Mouse (Mus musculus): ENCODE measurements around the gene Mterf4. TPM values are rescaled to one million over a fixed set of nuclear protein-coding genes. Genes with fewer than 3 reads are reported as not detected.

Mterf4 gene
- total and polyA plus RNA-seq, 3 experiments, result 9.0 to 28.7 (median 25.8) TPM

DNA sequence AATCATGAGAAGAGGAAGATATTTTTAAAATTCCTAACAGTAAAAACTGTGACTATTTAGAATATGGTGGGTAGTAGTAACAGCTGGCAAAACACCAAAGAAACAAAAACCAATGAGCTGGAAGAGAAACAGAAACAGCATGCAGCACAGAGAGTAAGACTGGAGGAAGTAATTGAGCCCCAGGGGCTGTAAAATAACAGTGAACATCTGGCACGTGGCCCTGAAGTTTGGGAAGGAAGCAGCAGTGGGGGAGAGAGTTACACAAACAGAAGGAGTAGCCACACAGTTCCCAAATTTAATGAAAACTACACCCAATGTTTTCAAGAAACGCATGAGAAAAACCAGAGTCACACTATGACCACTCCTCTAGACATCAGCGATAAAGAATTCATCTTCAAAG is 38.5 kb downstream of the Mterf4 start:
- DNase-seq, result no peak

DNA sequence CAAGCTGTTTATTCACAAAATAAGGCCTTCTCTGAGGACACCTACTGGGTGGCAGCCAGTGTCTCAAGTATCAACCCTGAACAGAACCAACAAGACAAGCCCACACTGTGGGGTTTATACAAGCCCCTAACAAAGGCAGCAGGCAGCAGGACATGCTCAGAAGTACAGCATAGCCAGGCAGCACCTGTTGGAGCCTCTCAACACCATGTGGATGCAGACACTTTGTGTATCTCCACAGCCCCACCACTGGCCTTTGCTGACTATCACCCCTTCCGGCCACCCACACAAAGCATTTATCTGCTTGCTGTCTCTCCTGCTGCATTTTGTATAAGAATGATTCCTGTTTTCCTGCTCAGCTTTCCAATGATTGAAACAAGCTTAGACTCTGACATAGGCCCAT is 48.2 kb downstream of the Mterf4 start:
- no peak for DNase-seq

DNA sequence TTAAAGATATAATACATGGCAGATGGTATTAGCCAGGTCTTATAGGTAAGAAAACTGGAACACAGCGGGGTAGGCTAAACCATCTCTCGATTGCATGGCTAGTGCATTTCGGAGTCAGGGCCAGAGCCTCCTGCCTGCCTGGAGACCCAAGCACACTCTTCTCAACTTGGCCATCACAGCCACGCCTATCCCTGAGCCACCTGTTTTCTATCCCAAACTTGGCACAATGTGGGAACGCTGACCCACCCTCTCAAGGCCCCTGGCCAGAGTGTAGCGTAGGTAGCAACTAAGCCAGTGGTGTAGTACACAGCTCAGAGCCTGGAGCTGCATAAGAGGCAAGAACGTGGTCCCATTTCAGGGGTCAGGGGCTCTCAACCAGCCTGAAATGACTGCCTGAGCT is 50.0 kb downstream of the Mterf4 start:
- no peak for DNase-seq

DNA sequence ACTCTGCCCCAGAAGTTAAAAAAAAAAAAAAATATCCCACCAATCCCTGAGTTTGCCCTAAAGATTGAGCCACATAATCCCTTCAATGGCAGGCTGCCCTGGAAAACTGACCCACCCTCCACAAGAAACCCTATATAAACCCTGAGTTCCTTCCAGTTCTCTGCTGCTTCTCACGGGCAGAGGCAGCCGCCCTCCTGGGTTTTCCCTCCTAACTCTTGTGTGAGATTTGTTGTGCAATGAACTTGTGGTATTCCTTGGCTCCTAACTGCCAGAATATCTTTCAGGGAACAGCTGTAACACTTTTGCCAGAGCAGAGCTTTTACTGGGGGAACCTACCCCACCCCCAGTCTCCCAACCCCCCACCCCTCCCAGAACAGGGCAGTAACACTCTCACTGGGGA is 53.1 kb downstream of the Mterf4 start:
- DNase-seq, result no peak

Small RNAs within 50 kb of the gene (microRNA-seq; reads per million reads assigned to microRNA genes)
- gene Mir6345, result 0 reads per million in 2 experiments
- gene Mir6901, result 0 reads per million in 2 experiments
- 0 reads per million in 2 experiments for gene Mir6902

Other genes with a start within 250 kb of the Mterf4 start
- 10 to 100 TPM; 33.6 to 43.0 TPM for gene Kif1a, start 204.0 kb downstream of the Mterf4 start, total RNA-seq (2021)
- gene Kif1a, start 204.0 kb downstream of the Mterf4 start, polyA plus RNA-seq (2012; rRNA removed), result 25.7 and 29.0 TPM in 2 replicates
- under 1 TPM in 1 of 2 experiments, not detected in 1; 0.92 TPM for gene Agxt, start 170.7 kb downstream of the Mterf4 start, total RNA-seq (2021)
- gene Agxt, start 170.7 kb downstream of the Mterf4 start, polyA plus RNA-seq (2012; rRNA removed), result 0.44 TPM in 1 of 2 replicates, not detected in the other
- gene 2310007B03Rik, start 145.0 kb downstream of the Mterf4 start, total RNA-seq (2021), result not detected
- gene 2310007B03Rik, start 145.0 kb downstream of the Mterf4 start, polyA plus RNA-seq (2012; rRNA removed), result not detected in 2 replicates
- gene Crocc2, start 137.2 kb downstream of the Mterf4 start, total RNA-seq (2021), result not detected
- 0.02 TPM in 1 of 2 replicates, not detected in the other for gene Crocc2, start 137.2 kb downstream of the Mterf4 start, polyA plus RNA-seq (2012; rRNA removed)
- gene Sned1, start 70.1 kb downstream of the Mterf4 start, total RNA-seq (2021), result 10 to 100 TPM; 13.8 to 18.6 TPM
- gene Sned1, start 70.1 kb downstream of the Mterf4 start, polyA plus RNA-seq (2012; rRNA removed), result 30.9 and 34.9 TPM in 2 replicates
- gene Ppp1r7, start 36.9 kb upstream of the Mterf4 start, total RNA-seq (2021), result 10 to 100 TPM; 18.2 to 24.0 TPM
- 2.2 and 2.5 TPM in 2 replicates for gene Ppp1r7, start 36.9 kb upstream of the Mterf4 start, polyA plus RNA-seq (2012; rRNA removed)
- 1 to 10 TPM; 2.3 to 5.9 TPM for gene Pask, start 37.6 kb upstream of the Mterf4 start, total RNA-seq (2021)
- 0.85 and 1.7 TPM in 2 replicates for gene Pask, start 37.6 kb upstream of the Mterf4 start, polyA plus RNA-seq (2012; rRNA removed)
- not detected for gene Ano7, start 68.0 kb upstream of the Mterf4 start, total RNA-seq (2021)
- 0.07 and 0.21 TPM in 2 replicates for gene Ano7, start 68.0 kb upstream of the Mterf4 start, polyA plus RNA-seq (2012; rRNA removed)
- 100 to 1,000 TPM; 314 to 430 TPM for gene Hdlbp, start 172.9 kb upstream of the Mterf4 start, total RNA-seq (2021)
- 40.4 and 51.2 TPM in 2 replicates for gene Hdlbp, start 172.9 kb upstream of the Mterf4 start, polyA plus RNA-seq (2012; rRNA removed)
- 10 to 100 TPM; 17.0 to 21.7 TPM for gene Farp2, start 206.2 kb upstream of the Mterf4 start, total RNA-seq (2021)
- 5.2 and 5.9 TPM in 2 replicates for gene Farp2, start 206.2 kb upstream of the Mterf4 start, polyA plus RNA-seq (2012; rRNA removed)

Data from adrenal gland, adult 2 months (tissue).